Mouse (Mus musculus): ENCODE measurements at regions not wholly inside any gene's neighbourhood (a gene's known extent, or its start where the extent isn't known, plus 50 kb on each side); places are given as distances from the start of the nearest gene placed in this dataset.

DNA sequence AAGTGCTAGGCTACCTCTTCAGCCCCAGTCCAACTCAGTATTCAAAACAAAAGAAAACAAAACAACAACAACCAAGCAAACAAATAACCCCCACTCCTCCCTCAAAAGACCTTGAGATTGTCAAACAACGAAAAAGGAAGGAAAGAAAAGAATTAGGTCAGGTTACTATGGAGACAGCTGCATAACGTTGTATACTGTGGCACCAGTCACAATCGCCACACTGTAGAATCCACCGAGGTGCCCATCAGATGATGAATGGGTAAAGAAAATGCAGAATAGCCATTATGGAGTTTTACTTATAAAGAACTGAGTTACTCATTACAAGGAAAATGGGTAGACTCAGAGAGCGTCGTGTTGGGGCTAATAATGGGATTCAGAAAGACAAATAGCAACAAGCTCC lies 110.5 kb upstream of the Mycn start:
- TF ChIP-seq CTCF (conservative IDR thresholded peaks at IDR 0.05; ENCODE audit: low read length) (no peak), NANOG (IDR thresholded peaks at IDR 0.05; ENCODE audit: borderline replicate concordance, low read length) (no peak), POU5F1 (IDR thresholded peaks at IDR 0.05; ENCODE audit: borderline replicate concordance, low read length) (no peak)
